Mouse (Mus musculus) gastrocnemius, postnatal 14 days (tissue): Measurements from ENCODE around the gene Gm21887. TPM values are rescaled to one million over a fixed set of nuclear protein-coding genes. Genes with fewer than 3 reads are reported as not detected.
"Not testable (repeated sequence)": the region's sequence is repeated elsewhere in the genome, so short reads cannot be mapped to it uniquely, and the experiment has no call there.

Source experiments
- DNase-seq: peaks from one replicate; pipeline ENCODE4 v3.0.0; 2021; ENCODE audit warnings: mixed read lengths
- intact Hi-C: fragments of 180-260 bp; cut with DNase I; formaldehyde crosslinking; loops from one replicate; pipeline ENCODE4 v1.15.1; 2025; ENCODE audit warnings: low total_unique reads
- long read RNA-seq, 2 experiments: library from polyadenylated mRNA; stranded (forward); transcript quantifications; one replicate each; pipeline ENCODE4 v2.0.0; 2021
- total RNA-seq, 2 experiments: library from RNA; stranded (reverse); gene quantifications; 2 replicates each; pipeline ENCODE4 v1.2.3; 2021

Gene Gm21887
- total RNA-seq: 10 to 100 TPM; 32.5 to 36.1 TPM
- long read RNA-seq, experiment 1, partial matches to known transcripts: 0 of 1 reads
- long read RNA-seq, experiment 1, other reads (novel, unspliced or antisense): 1 of 1 reads
- long read RNA-seq, experiment 2, partial matches to known transcripts: 0 of 2 reads
- long read RNA-seq, experiment 2, other reads (novel, unspliced or antisense): 2 of 2 reads

DNA sequence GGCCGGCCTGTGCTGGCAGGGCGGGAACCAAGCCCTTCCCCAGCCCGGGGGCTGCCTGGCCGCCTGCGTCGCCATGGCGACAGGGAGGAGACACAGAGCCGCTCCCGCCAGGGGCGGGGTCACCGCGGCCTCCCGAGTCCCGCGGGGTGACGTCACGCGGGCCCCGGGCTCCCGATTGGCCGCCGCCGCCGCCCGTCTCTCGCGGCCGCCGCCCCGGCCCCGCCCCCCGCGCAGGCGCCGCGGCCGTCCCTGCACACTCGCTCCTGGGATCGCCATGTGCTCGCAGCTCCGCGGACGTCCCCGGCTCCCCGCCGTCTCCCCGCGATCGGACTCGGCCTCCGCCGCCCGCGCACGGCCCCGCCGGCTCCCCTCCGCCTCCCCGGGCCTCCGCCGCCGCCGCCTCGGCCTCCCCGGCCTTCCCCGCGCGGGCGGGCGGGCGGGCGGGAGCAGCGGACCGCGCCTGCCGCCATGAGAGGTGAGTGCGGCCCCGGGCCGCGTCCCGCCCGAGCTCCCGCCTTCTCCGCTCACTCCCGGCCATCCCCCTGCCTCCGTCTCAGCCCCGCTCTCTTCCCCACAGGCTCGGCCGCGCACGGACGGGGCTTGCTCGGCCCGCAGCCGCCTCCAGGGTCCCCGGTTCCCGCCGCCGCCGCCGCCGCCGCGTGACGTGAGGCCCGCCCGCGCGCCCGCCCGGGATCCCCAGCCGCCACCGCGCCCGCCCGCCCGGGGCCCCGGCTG lies at the start of gene Gm21887:
Gm21887 (plus strand) TSS at position 644 of the 735 bp plus-strand sequence.
- peak; percentile 97 for DNase-seq
- intact Hi-C loops: not testable (repeated sequence)

DNA sequence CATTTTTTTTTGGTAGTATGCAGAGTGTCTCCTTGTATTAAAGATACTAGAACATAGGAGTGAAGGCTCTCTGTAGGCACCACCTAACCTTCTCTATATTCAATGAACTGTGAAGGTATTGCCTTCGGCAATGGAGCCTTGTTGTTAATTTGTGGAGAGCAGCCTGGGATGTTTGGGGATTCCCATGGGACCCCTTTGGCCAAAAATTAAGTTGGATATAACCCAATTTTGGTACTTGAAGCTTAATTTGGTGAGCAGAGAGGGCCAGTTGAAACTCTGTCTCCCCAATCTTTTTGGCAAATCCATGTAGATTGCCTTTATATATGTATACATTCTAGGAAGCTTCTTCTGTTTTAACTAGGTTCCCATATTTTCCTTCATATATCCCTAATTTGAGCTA lies 40.1 kb upstream of the Gm21887 start:
- DNase-seq: no peak
- intact Hi-C loops: no loop called here

DNA sequence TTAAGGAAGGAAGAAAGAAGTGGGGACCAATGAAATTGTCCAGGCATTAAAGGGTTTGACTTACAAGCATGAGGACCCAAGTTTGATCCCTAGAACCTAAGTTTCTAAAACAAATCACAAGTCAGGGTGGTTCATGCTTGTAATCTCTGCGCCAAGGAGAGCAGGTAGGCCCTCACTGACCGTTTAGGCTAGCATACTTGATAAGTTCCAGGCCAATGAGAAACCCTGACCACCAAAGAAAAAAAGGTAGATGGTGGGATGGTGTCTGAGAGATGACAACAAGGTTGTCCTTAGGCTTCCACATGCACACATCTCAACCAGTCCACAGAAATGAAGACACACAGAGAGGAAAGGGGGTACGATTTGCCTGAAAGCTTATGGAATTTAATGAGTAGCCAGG lies 39.7 kb upstream of the Gm21887 start:
- DNase-seq, intact Hi-C loops: not testable (repeated sequence)

GRCm38 (mm10) chrX:169970546-169970945 lies 38.9 kb upstream of the Gm21887 start:
- DNase-seq, intact Hi-C loops: not testable (repeated sequence)

- intact Hi-C loops: not testable (repeated sequence)
These were observed 37.9 kb upstream of the Gm21887 start for GRCm38 (mm10) chrX:169971562-169971961.

DNA sequence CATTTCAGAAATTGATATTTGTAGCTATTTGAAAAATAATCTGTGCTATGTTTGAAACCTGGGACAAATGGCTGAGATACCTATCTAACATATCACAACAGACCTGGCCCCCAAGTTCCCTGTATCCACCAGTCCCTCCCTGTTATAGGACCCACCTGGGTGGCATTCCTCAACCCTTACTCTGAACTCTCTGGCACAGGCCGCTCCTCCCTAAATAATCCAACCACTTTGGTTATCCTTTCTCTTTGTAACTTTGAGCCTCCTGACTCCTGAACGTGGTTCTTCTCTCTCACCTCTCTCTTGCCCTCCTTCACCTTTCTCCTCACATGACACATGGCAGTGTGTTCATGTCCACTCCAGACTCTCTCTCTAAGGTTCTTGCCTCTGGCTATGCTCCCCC lies 37.3 kb upstream of the Gm21887 start:
- intact Hi-C loops, DNase-seq: not testable (repeated sequence)

More at GRCm38 (mm10) chrX:169971562-169971961, 37.9 kb upstream of the Gm21887 start:
- not testable (repeated sequence) for DNase-seq

GRCm38 (mm10) chrX:169972791-169973494 lies 36.5 kb upstream of the Gm21887 start:
- intact Hi-C loops, DNase-seq: not testable (repeated sequence)

GRCm38 (mm10) chrX:169973806-169974205 lies 35.7 kb upstream of the Gm21887 start:
- DNase-seq, intact Hi-C loops: not testable (repeated sequence)

- peak; percentile 3 for DNase-seq
- intact Hi-C loops: not testable (repeated sequence)
These were observed 35.0 kb upstream of the Gm21887 start for GRCm38 (mm10) chrX:169974456-169974855.

GRCm38 (mm10) chrX:169974974-169975373 lies 34.5 kb upstream of the Gm21887 start:
- peak; percentile 11 for DNase-seq
- intact Hi-C loops: not testable (repeated sequence)

DNA sequence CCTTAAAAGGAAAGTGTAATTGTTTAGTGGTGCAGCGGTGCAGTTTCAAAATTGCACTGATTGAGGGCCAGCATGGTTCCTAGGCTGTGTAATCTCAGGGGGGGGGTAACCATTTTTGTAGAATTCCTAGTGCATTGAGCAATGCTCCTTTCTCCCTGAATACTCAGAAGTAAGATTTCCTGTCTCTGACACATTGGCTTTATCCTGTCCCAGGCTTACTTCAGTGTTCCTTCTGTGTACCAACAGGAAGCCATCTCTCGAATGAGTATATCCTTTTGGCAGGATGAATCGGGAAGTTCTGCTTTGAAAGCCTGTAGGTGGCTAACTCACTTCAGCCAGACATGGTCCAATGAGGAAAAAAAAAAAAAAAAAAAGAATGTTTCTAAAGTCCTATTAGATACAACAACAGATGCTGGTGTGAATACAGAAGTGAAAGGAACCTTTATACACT lies 33.8 kb upstream of the Gm21887 start:
- intact Hi-C loops: not testable (repeated sequence)
- peak; percentile 6 for DNase-seq

DNA sequence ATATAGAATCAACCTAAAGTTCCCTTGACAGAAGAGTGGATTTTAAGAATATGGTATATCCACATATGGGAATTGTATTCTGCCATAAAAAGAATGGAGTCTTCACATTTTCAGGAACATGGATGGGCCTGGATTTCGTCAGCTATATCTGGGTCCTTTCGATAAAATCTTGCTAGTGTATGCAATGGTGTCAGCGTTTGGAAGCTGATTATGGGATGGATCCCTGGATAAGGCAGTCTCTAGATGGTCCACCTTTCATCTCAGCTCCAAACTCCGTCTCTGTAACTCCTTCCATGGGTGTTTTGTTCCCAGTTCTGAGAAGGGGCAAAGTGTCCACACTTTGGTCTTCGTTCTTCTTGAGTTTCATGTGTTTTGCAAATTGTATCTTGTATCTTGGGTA lies 33.1 kb upstream of the Gm21887 start:
- intact Hi-C loops, DNase-seq: not testable (repeated sequence)

- DNase-seq: peak; percentile 3
- intact Hi-C loops: loop anchor here (2.0 kb wide), 1 partner anchor 19 kb away; no protein-coding TSS in a partner anchor
These were observed 31.5 kb upstream of the Gm21887 start for GRCm38 (mm10) chrX:169977856-169978435.

DNA sequence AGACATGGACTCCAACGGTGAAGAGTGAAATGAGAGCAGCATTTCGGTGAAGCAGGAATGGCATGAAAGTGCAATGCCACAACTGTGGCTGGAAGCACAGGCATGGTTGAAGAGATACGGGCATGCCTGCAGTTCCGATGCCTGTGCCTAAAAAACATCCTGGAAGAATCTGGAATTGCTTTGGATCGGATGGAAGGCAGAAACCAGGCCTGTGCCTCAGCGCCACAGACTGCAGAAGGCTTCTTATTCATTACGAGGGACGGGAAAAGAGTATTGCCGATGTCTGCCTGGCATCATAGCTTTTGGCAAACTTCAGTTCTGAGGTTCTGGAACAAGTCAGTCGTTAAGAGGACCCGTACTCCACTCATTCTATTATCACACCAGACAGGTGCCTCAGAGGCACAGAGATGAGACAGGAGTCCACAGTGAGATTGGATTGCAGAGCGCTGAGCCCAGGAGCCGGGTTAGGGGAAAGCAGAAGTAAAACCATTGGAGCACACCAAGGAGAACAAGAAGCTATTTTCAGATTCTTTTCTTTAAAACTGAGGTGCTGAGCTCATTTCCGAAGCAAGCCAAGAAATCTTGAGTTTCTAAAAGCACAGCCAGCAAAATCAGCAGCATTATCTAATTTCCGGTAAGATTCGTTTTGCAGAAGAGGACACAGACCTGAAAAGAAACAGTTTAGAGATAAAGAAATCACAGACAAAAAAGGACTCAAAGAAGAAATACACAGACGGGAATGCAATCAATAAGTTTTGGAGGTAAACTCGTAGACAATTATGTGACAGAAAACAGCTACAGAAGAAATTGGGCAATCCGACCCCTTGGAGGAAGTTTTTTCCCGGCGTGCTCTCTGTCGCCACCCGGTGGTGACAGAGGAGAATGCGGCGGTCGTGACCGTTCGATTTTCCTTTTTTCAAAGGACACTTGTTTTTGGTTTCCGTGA lies 30.8 kb upstream of the Gm21887 start:
- intact Hi-C loops: loop anchor here (2.0 kb wide), 1 partner anchor 18 kb away; no protein-coding TSS in a partner anchor

GRCm38 (mm10) chrX:169979461-169980202 lies 29.8 kb upstream of the Gm21887 start:
- intact Hi-C loops: loop anchor here (2.0 kb wide), 1 partner anchor 17 kb away; no protein-coding TSS in a partner anchor
- not testable (repeated sequence) for DNase-seq

More for the DNA sequence above, 30.8 kb upstream of the Gm21887 start:
- peak; percentile 73 for DNase-seq

DNA sequence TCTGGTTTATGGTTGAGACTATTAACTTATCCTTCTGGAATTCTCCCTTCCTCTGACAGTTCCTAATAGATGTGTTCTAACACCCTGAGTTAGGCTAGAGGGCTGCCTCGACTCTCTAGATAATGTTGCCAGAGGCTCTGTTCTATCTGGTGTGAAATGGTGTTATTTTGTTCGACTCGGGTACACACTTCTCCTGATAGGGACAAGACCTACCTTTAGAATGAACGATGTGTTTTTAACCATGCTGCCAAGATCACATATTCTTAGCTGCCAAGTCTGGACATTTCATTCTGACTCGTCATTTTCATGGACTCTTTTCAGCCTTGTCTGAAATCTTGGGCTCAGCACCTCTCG lies 29.3 kb upstream of the Gm21887 start:
- intact Hi-C loops, DNase-seq: not testable (repeated sequence)

DNA sequence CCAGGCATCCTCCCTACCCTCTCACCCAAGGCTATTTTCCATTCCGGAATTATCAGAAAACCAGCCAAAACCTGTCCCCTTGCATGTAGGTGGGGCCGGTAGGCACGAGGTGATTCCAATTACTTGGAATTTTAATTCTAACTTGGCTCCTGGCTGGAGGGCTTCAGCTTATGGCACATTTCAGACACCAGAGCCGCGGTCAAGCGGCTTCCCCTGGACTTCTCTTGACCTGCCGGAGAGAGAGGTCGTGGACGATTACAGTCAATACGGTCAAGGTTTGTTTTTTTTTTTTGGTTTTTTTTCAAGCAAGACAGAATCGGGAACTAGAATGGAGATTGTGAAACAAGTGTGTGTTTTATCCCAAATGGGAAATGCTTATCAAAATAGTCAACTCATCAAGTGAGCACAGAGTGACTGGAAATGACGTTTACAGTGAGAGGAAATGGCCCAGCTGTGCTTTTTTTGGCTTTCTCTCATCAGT lies 28.6 kb upstream of the Gm21887 start:
- intact Hi-C loops: no loop called here
- DNase-seq: peak; percentile 20

- intact Hi-C loops: not testable (repeated sequence)
- peak; percentile 12 for DNase-seq
These were observed 27.7 kb upstream of the Gm21887 start for GRCm38 (mm10) chrX:169981761-169982181.
